Mouse (Mus musculus): ENCODE measurements around the gene Taok3.

- TF ChIP-seq POLR2A (IDR thresholded peaks at IDR 0.05; ENCODE audit: low read depth, low read length) (no peak), CTCF (IDR thresholded peaks at IDR 0.05; ENCODE audit: borderline replicate concordance, insufficient read depth, low read length) (no peak)
These were observed 5.2 kb upstream of the Taok3 start for GRCm38 (mm10) chr5:117114581-117115192.
